Mouse (Mus musculus) embryonic facial prominence, embryonic 12.5 days (tissue): ENCODE data around the gene Ttyh2. TPM values are rescaled to one million over a fixed set of nuclear protein-coding genes. Genes with fewer than 3 reads are reported as not detected.

Experiments used
- ATAC-seq: fragments of 200-750 bp; cut with Nextera tagmentation; 2 replicates; pipeline ENCODE4 v1.8.0; 2017; ENCODE audit not compliant: insufficient number of reproducible peaks, insufficient read depth, low FRiP score, low TSS enrichment
- H3K27ac ChIP-seq: fragments of 300-500 bp; sonication (generic); 2 replicates; pipeline ENCODE4 v1.5.1; 2016; ENCODE audit warnings: mild to moderate bottlenecking
- H3K27me3 ChIP-seq: fragments of 300-500 bp; sonication (generic); 2 replicates; pipeline ENCODE4 v1.6.1; 2016; ENCODE audit warnings: mild to moderate bottlenecking, moderate library complexity
- H3K36me3 ChIP-seq: fragments of 300-500 bp; sonication (generic); 2 replicates; pipeline ENCODE4 v1.6.1; 2016; ENCODE audit warnings: mild to moderate bottlenecking
- H3K4me1 ChIP-seq: fragments of 300-500 bp; sonication (generic); 2 replicates; pipeline ENCODE4 v1.6.1; 2016
- H3K4me2 ChIP-seq: fragments of 300-500 bp; sonication (generic); replicated peaks from 2 replicates; pipeline ENCODE4 v1.6.1; 2016; ENCODE audit warnings: mild to moderate bottlenecking, moderate library complexity
- H3K4me3 ChIP-seq: fragments of 300-500 bp; sonication (generic); 2 replicates; pipeline ENCODE4 v1.5.1; 2016; ENCODE audit warnings: mild to moderate bottlenecking
- H3K9ac ChIP-seq: fragments of 300-500 bp; sonication (generic); 2 replicates; pipeline ENCODE4 v1.6.1; 2016; ENCODE audit warnings: mild to moderate bottlenecking, moderate library complexity
- H3K9me3 ChIP-seq: fragments of 300-500 bp; sonication (generic); 2 replicates; pipeline ENCODE4 v1.6.1; 2016; ENCODE audit warnings: mild to moderate bottlenecking, moderate library complexity
- WGBS: fragments of 180-500 bp; shearing (Covaris S2); methylation state at CpG from one replicate; pipeline ENCODE4 v1.1.7; 2016; 5-methylcytosine and 5-hydroxymethylcytosine counted together
- polyA plus RNA-seq: library from polyadenylated mRNA; unstranded; fragments of >200 nt; fragmentation: Nextera tagmentation; extraction: Ambion mirVana; gene quantifications from 2 replicates; pipeline ENCODE4 v1.2.1, GENCODE M21; 2016

The Ttyh2 gene
- 21.6 and 24.5 TPM in 2 replicates for polyA plus RNA-seq

DNA sequence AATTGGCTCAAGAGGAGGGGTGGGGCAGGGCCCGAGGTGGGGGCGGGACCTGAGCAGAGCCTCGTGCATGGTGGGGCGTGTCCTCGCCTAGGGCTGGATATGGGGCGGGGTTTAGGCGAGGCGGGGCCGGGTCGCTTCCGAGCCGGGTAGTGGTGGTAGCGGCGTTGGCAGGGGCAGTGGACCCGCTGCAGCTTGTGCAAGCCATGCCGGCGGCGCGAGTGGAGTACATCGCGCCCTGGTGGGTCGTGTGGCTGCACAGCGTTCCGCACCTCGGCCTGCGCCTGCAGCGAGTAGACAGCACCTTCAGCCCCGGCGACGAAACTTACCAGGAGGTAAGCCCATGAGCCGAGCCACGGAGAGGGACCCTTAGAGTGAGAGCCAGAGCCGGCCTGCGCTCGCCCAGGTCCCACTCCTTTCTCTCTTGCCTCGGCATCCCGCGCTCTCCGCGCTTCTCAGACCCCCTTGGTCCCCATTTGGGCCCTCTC lies at the start of gene Ttyh2:
Gene Ttyh2, plus strand, starts transcription at position 91 of the 485 bp plus-strand sequence.
- Histone ChIP-seq H3K4me1 (peaks cover 31% of the 10 kb centered on the region), H3K9me3 (no peaks in the 10 kb centered on the region), H3K4me2 (peak within 1 kb of the TSS; percentile 82), H3K4me3 (peak within 1 kb of the TSS; percentile 60), H3K27ac (peak within 1 kb of the TSS; percentile 58), H3K9ac (peak within 1 kb of the TSS; percentile 64), H3K36me3 (peaks cover 36% of the 10 kb centered on the region), H3K27me3 (0 out of 2 replicates have a peak, but pooled peaks cover 3% of the 10 kb centered on the region)
- WGBS: 0% methylated on average over 40 of the region's 40 CpGs
- peak; percentile 58 for ATAC-seq

GRCm38 (mm10) chr11:114626071-114626690 lies 49.0 kb upstream of the Ttyh2 start:
- Histone ChIP-seq H3K4me3 (no peak overlapping the region), H3K4me2 (no peak overlapping the region), H3K36me3 (no peaks in the 10 kb centered on the region), H3K4me1 (no peaks in the 10 kb centered on the region), H3K9me3 (0 out of 2 replicates have a peak, but pooled peaks cover 7% of the 10 kb centered on the region), H3K9ac (no peak overlapping the region), H3K27ac (no peak overlapping the region), H3K27me3 (no peaks in the 10 kb centered on the region)
- 80% methylated on average over 13 of the region's 13 CpGs for WGBS
- ATAC-seq: no peak

- Histone ChIP-seq H3K27me3 (no peaks in the 10 kb centered on the region), H3K9ac (no peak overlapping the region), H3K4me1 (no peaks in the 10 kb centered on the region), H3K4me3 (no peak overlapping the region), H3K36me3 (no peaks in the 10 kb centered on the region), H3K4me2 (no peak overlapping the region), H3K9me3 (0 out of 2 replicates have a peak, but pooled peaks cover 7% of the 10 kb centered on the region), H3K27ac (no peak overlapping the region)
- ATAC-seq: no peak
- 94% methylated on average over 5 of the region's 6 CpGs for WGBS
These were observed 48.2 kb upstream of the Ttyh2 start for GRCm38 (mm10) chr11:114627036-114627435.

- Histone ChIP-seq H3K9ac (no peak overlapping the region), H3K9me3 (0 out of 2 replicates have a peak, but pooled peaks cover 7% of the 10 kb centered on the region), H3K36me3 (no peaks in the 10 kb centered on the region), H3K27ac (no peak overlapping the region), H3K4me3 (no peak overlapping the region), H3K4me1 (no peaks in the 10 kb centered on the region), H3K4me2 (no peak overlapping the region), H3K27me3 (no peaks in the 10 kb centered on the region)
- 72% methylated on average over 12 of the region's 12 CpGs for WGBS
- ATAC-seq: no peak
These were observed 47.2 kb upstream of the Ttyh2 start for GRCm38 (mm10) chr11:114628032-114628431.

- Histone ChIP-seq H3K36me3 (no peaks in the 10 kb centered on the region), H3K27ac (no peak overlapping the region), H3K27me3 (no peaks in the 10 kb centered on the region), H3K9me3 (0 out of 2 replicates have a peak, but pooled peaks cover 7% of the 10 kb centered on the region), H3K4me1 (no peaks in the 10 kb centered on the region), H3K4me2 (no peak overlapping the region), H3K9ac (no peak overlapping the region), H3K4me3 (no peak overlapping the region)
- ATAC-seq: no peak
- 80% methylated on average over 5 of the region's 5 CpGs for WGBS
These were observed 45.2 kb upstream of the Ttyh2 start for GRCm38 (mm10) chr11:114630044-114630443.

GRCm38 (mm10) chr11:114632266-114632665 lies 43.0 kb upstream of the Ttyh2 start:
- Histone ChIP-seq H3K27me3 (peaks cover 4% of the 10 kb centered on the region; the same call in 1 of the 2 replicates), H3K9me3 (0 out of 2 replicates have a peak, but pooled peaks cover 7% of the 10 kb centered on the region), H3K27ac (no peak overlapping the region), H3K4me1 (peaks cover 16% of the 10 kb centered on the region; the same call in 1 of the 2 replicates), H3K4me2 (no peak overlapping the region), H3K36me3 (no peaks in the 10 kb centered on the region), H3K9ac (no peak overlapping the region), H3K4me3 (no peak overlapping the region)
- WGBS: 61% methylated on average over 8 of the region's 8 CpGs
- no peak for ATAC-seq

DNA sequence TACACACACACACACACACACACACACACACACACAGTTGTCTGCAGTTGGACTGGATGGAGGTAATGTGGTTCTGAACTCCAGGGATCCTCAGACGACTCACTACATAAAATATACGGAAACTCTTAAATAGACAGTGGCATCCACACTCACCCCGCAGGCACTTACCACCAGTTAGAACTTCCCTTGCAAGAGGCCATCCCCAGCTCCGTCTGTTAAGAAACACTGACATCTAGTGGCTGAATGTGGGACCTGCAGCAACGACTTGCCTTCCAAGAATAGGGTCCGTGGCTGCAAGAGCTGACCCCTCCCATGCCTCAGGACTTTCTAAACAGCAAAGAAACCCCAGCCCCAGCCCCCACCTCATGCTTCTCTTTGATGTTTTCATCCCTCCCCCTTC lies 38.9 kb upstream of the Ttyh2 start:
- Histone ChIP-seq H3K9ac (no peak overlapping the region), H3K36me3 (no peaks in the 10 kb centered on the region), H3K27me3 (peaks cover 22% of the 10 kb centered on the region), H3K4me3 (no peak overlapping the region), H3K4me2 (peak overlapping the region; percentile 25), H3K27ac (no peak overlapping the region), H3K4me1 (peaks cover 30% of the 10 kb centered on the region), H3K9me3 (no peaks in the 10 kb centered on the region)
- 2% methylated on average over 6 of the region's 6 CpGs for WGBS
- ATAC-seq: 0 out of 2 replicates have a peak, but pooled peaks have one; percentile 35

DNA sequence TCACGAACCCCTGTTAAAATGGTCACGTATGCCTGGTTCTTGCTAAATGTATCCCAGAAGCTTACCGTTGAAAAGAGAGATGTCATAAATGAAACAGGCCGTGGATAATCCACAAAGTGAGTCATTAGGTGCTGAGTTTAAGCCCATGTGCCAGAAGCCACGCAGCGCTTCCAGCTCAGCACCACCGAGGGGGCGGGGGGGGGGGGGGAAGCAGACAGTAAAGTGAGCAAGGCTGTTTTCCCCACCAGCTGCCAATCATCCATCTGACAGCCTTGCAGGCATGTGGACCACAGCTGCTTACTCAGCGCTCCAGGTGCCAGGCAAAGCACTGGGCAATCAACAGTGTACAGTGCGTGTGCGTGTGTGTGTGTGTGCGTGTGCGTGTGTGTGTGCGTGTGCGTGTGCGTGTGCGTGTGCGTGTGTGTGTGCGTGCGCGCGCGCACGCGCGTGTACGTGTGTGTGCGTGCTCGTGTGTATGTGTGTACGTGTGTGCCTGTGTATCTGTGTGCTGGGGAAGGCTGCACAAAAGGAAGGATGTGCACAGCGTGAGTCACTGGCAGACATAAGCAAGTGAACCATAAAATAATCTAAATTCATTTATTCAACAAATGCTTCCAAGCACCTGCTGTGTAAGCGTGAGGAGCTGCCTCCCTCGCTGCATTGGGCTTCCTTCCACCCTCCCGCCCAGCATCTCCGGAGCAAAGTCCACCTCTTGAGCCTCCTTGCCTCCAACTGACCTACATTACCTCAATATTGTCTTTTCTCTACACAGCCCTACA lies 38.3 kb upstream of the Ttyh2 start:
- H3K4me3 ChIP-seq: no peak overlapping the region
- H3K9me3 ChIP-seq: no peaks in the 10 kb centered on the region
- peak overlapping the region; percentile 25 for H3K4me2 ChIP-seq
- peaks cover 30% of the 10 kb centered on the region for H3K4me1 ChIP-seq
- no peaks in the 10 kb centered on the region for H3K36me3 ChIP-seq
- peaks cover 22% of the 10 kb centered on the region for H3K27me3 ChIP-seq
- ATAC-seq: peak; percentile 22; the same call in 1 of the 2 replicates
- H3K27ac ChIP-seq: no peak overlapping the region
- H3K9ac ChIP-seq: no peak overlapping the region
- 62% methylated on average over 35 of the region's 35 CpGs for WGBS

GRCm38 (mm10) chr11:114638647-114639290 lies 36.5 kb upstream of the Ttyh2 start:
- 38% methylated on average over 10 of the region's 10 CpGs for WGBS
- peaks cover 30% of the 10 kb centered on the region for H3K4me1 ChIP-seq
- no peak overlapping the region for H3K9ac ChIP-seq
- no peaks in the 10 kb centered on the region for H3K36me3 ChIP-seq
- H3K27ac ChIP-seq: no peak overlapping the region
- H3K27me3 ChIP-seq: peaks cover 22% of the 10 kb centered on the region
- H3K4me2 ChIP-seq: no peak overlapping the region
- ATAC-seq: no peak
- H3K9me3 ChIP-seq: no peaks in the 10 kb centered on the region
- no peak overlapping the region for H3K4me3 ChIP-seq

DNA sequence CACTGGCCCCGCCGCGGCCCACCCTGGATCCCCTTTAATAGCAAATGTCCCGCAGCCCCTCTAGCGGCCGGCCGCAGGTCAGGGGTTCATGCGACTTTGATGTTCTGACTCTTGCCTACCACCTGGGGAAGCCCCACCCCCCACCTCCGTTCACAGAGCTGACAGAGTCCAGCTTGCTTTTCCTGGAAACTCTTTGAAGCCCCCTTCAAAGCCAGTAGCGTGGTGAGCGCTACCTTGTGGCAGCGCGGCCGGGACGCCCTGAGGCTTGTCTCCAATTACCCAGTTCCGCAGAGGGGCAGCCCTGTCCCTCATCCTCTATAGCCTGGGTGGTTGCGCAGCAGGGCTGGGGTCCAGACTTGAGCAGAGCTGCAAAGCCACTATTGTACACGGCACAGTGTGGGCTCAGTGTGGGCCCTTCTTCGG lies 35.5 kb upstream of the Ttyh2 start:
- Histone ChIP-seq H3K27ac (no peak overlapping the region), H3K4me2 (peak overlapping the region; percentile 44), H3K9me3 (no peaks in the 10 kb centered on the region), H3K27me3 (peaks cover 22% of the 10 kb centered on the region), H3K9ac (0 out of 2 replicates have a peak overlapping the region, but pooled peaks have one; percentile 24), H3K4me1 (peaks cover 30% of the 10 kb centered on the region), H3K4me3 (no peak overlapping the region), H3K36me3 (no peaks in the 10 kb centered on the region)
- WGBS: 1% methylated on average over 19 of the region's 19 CpGs
- no peak for ATAC-seq

DNA sequence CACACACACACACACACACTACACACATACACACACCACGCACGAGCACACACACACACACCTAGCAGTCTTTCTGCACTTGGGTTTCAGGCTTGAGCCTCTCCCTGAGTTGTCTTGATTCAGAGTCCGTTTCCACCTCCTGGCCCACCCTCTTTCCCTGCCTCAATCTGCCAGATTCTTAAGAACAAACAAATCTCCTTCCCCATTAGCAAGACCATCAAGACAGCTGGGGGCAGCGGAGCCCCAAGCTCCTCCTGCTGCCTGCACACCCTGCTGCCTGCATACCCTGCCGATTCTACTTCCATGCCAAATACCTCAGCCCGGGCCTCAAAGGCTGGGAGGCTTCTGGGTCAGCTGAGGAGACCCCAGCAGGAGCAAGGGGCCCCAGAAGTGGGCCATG lies 34.6 kb upstream of the Ttyh2 start:
- H3K4me1 ChIP-seq: peaks cover 30% of the 10 kb centered on the region
- H3K9me3 ChIP-seq: no peaks in the 10 kb centered on the region
- peaks cover 22% of the 10 kb centered on the region for H3K27me3 ChIP-seq
- 52% methylated on average over 6 of the region's 6 CpGs for WGBS
- H3K27ac ChIP-seq: no peak overlapping the region
- H3K36me3 ChIP-seq: no peaks in the 10 kb centered on the region
- no peak for ATAC-seq
- no peak overlapping the region for H3K4me2 ChIP-seq
- H3K4me3 ChIP-seq: no peak overlapping the region
- H3K9ac ChIP-seq: no peak overlapping the region
